Mouse (Mus musculus) activated CD4-positive, CD25-positive, alpha-beta regulatory T cell, adult 4 months (primary cell): ENCODE data around the gene Nrxn2. TPM values are rescaled to one million over a fixed set of nuclear protein-coding genes. Genes with fewer than 3 reads are reported as not detected.

Experiments used
- ATAC-seq: one replicate; pipeline ENCODE4 v1.8.0; 2017
- polyA plus RNA-seq, 2 experiments: library from polyadenylated mRNA; unstranded; fragments of 100-300 nt; shearing (Covaris generic); gene quantifications; one replicate each; pipeline ENCODE4 v1.2.1; 2017

Gene Nrxn2
- polyA plus RNA-seq, 2 experiments from 2014 or later = 0.16 TPM; not detected in 1

GRCm38 (mm10) chr19:6452672-6453310 lies 34.3 kb downstream of the Nrxn2 start:
- no peak for ATAC-seq

GRCm38 (mm10) chr19:6453349-6453748 lies 34.8 kb downstream of the Nrxn2 start:
- no peak for ATAC-seq

- no peak for ATAC-seq
These were observed 35.6 kb downstream of the Nrxn2 start for GRCm38 (mm10) chr19:6454041-6454720.

- no peak for ATAC-seq
These were observed 41.0 kb downstream of the Nrxn2 start for GRCm38 (mm10) chr19:6459504-6459903.

- no peak for ATAC-seq
These were observed 44.3 kb downstream of the Nrxn2 start for GRCm38 (mm10) chr19:6462841-6463240.

GRCm38 (mm10) chr19:6464306-6465071 lies 46.0 kb downstream of the Nrxn2 start:
- no peak for ATAC-seq

GRCm38 (mm10) chr19:6465090-6465489 lies 46.6 kb downstream of the Nrxn2 start:
- ATAC-seq = no peak

GRCm38 (mm10) chr19:6466945-6467344 lies 48.4 kb downstream of the Nrxn2 start:
- no peak for ATAC-seq

GRCm38 (mm10) chr19:6467374-6467979 lies 48.9 kb downstream of the Nrxn2 start:
- ATAC-seq = no peak

GRCm38 (mm10) chr19:6471630-6472029 lies 53.1 kb downstream of the Nrxn2 start:
- no peak for ATAC-seq

- no peak for ATAC-seq
These were observed 54.3 kb downstream of the Nrxn2 start for GRCm38 (mm10) chr19:6472821-6473220.

- no peak for ATAC-seq
These were observed 56.2 kb downstream of the Nrxn2 start for GRCm38 (mm10) chr19:6474706-6475105.

GRCm38 (mm10) chr19:6475129-6475528 lies 56.6 kb downstream of the Nrxn2 start:
- no peak for ATAC-seq

- no peak for ATAC-seq
These were observed 58.5 kb downstream of the Nrxn2 start for GRCm38 (mm10) chr19:6477007-6477406.

- no peak for ATAC-seq
These were observed 60.0 kb downstream of the Nrxn2 start for GRCm38 (mm10) chr19:6478566-6478965.

GRCm38 (mm10) chr19:6482886-6483285 lies 64.4 kb downstream of the Nrxn2 start:
- no peak for ATAC-seq

- ATAC-seq = no peak
These were observed 66.6 kb downstream of the Nrxn2 start for GRCm38 (mm10) chr19:6485059-6485630.

GRCm38 (mm10) chr19:6489030-6489429 lies 70.5 kb downstream of the Nrxn2 start:
- no peak for ATAC-seq

GRCm38 (mm10) chr19:6491538-6491937 lies 73.0 kb downstream of the Nrxn2 start:
- no peak for ATAC-seq

- no peak for ATAC-seq
These were observed 73.6 kb downstream of the Nrxn2 start for GRCm38 (mm10) chr19:6492124-6492523.

- no peak for ATAC-seq
These were observed 74.7 kb downstream of the Nrxn2 start for GRCm38 (mm10) chr19:6493219-6493618.

- ATAC-seq = no peak
These were observed 75.5 kb downstream of the Nrxn2 start for GRCm38 (mm10) chr19:6494032-6494431.
